Comparison of ENCODE assay signal across 21 mouse cellular contexts in genomic region chr15:27916204-27916603, GRCm38 (mm10).
DNase-seq lines count a peak whose midpoint lies in the region; ATAC-seq and TF ChIP-seq lines count a peak whose summit lies in the region.
"Had no signal": no experiment of that assay in that cellular context is flagged by ENCODE, and none has a peak within 500 bp of the region (broad histone marks: within the 10 kb centered on the region; RNA-seq: fewer than 3 reads in every experiment).

No protein-coding gene starts in this region.

- TF ChIP-seq CTCF in hindbrain, postnatal 0 days (IDR thresholded peaks at IDR 0.05; ENCODE audit: low read depth): peak; percentile 61
- TF ChIP-seq CTCF in lung, adult 2 months (IDR thresholded peaks at IDR 0.05; ENCODE audit: insufficient read depth, low read length): peak; percentile 25; the same call in 1 of the 2 replicates
- TF ChIP-seq CTCF in cortical plate, adult 2 months (IDR thresholded peaks at IDR 0.05; ENCODE audit: extremely low read depth, insufficient read depth, low read length): 0 out of 2 replicates have a peak, but pooled peaks have one; percentile 27

- no peak overlapping the region for H3K4me2 ChIP-seq in hindbrain, postnatal 0 days (ENCODE audit: low read depth, low read length)
- H3K4me2 ChIP-seq in hindbrain, embryonic 11.5 days (replicated peaks; ENCODE audit: low read depth, low read length): no peak overlapping the region
- H3K4me2 ChIP-seq: forebrain, embryonic 13.5 days; hindbrain, embryonic 12.5 days; kidney, embryonic 15.5 days; limb, embryonic 15.5 days; lung, embryonic 15.5 days had no signal

- 57% methylated on average over 4 of the region's 4 CpGs for WGBS in hindbrain, postnatal 0 days
- WGBS in hindbrain, embryonic 11.5 days: 65% methylated on average over 4 of the region's 4 CpGs
- WGBS in lung, adult 2 months: 58% methylated on average over 4 of the region's 4 CpGs

- no peak overlapping the region for H3K27ac ChIP-seq in hindbrain, postnatal 0 days
- H3K27ac ChIP-seq in hindbrain, embryonic 11.5 days (ENCODE audit: low read depth, low read length): no peak overlapping the region
- H3K27ac ChIP-seq in cortical plate, adult 2 months (ENCODE audit: insufficient read depth, low read length): no peak overlapping the region
- H3K27ac ChIP-seq: embryonic facial prominence, embryonic 10.5 days; forebrain, embryonic 13.5 days; hindbrain, embryonic 12.5 days; kidney, embryonic 15.5 days; limb, embryonic 15.5 days; lung, embryonic 15.5 days had no signal

- DNase-seq in CD4-positive, CD25-positive, alpha-beta regulatory T cell, adult 2 months (ENCODE audit: low read depth, low spot score): peak; percentile 13
- no peak for DNase-seq in hindbrain, postnatal 0 days (ENCODE audit: low spot score)
- DNase-seq in hindbrain, embryonic 11.5 days (ENCODE audit: low spot score): no peak
- DNase-seq in lung, adult 2 months: no peak
- DNase-seq in lung, postnatal 25 days (ENCODE audit: low spot score): no peak
- no peak for DNase-seq in natural killer cell, adult 2 months (ENCODE audit: low spot score in 2 of 2)
- DNase-seq: adrenal gland, adult 2 months; cerebellum, adult 11 months; gastrocnemius, postnatal 25 days; layer of hippocampus, postnatal 36 days; midbrain, embryonic 14.5 days; right cerebral cortex, postnatal 14 days; thymus, adult 18-20 months had no signal

- no peak for ATAC-seq in CD4-positive, CD25-positive, alpha-beta regulatory T cell, adult 4 months
- no peak for ATAC-seq in hindbrain, postnatal 0 days
- no peak for ATAC-seq in hindbrain, embryonic 11.5 days (ENCODE audit: low FRiP score)
- ATAC-seq: forebrain, embryonic 13.5 days had no signal

- no peak overlapping the region for H3K9ac ChIP-seq in hindbrain, postnatal 0 days (replicated peaks; ENCODE audit: low read length)
- H3K9ac ChIP-seq in hindbrain, embryonic 11.5 days (ENCODE audit: low read depth, low read length): no peak overlapping the region
- H3K9ac ChIP-seq: forebrain, embryonic 13.5 days; hindbrain, embryonic 12.5 days; kidney, embryonic 15.5 days; limb, embryonic 15.5 days; lung, embryonic 15.5 days had no signal

- peaks cover 4% of the 10 kb centered on the region; the same call in 1 of the 2 replicates for H3K4me1 ChIP-seq in hindbrain, postnatal 0 days (ENCODE audit: insufficient read depth, low read length)
- 0 out of 2 replicates have a peak, but pooled peaks cover 2% of the 10 kb centered on the region for H3K4me1 ChIP-seq in hindbrain, embryonic 11.5 days (replicated peaks; ENCODE audit: control insufficient read depth, insufficient read depth, low read length)
- peaks cover 3% of the 10 kb centered on the region; the same call in 1 of the 2 replicates for H3K4me1 ChIP-seq in lung, adult 2 months (ENCODE audit: control insufficient read depth, insufficient read depth, low read length)
- H3K4me1 ChIP-seq in cortical plate, adult 2 months (ENCODE audit: control insufficient read depth, insufficient read depth, low read length): peaks cover 4% of the 10 kb centered on the region; the same call in 1 of the 2 replicates

- no peaks in the 10 kb centered on the region for H3K9me3 ChIP-seq in hindbrain, postnatal 0 days (ENCODE audit: low read length)
- H3K9me3 ChIP-seq in hindbrain, embryonic 11.5 days (ENCODE audit: control insufficient read depth, low read length): no peaks in the 10 kb centered on the region
- H3K9me3 ChIP-seq: embryonic facial prominence, embryonic 10.5 days; forebrain, embryonic 13.5 days; hindbrain, embryonic 12.5 days; kidney, embryonic 15.5 days; limb, embryonic 15.5 days; lung, embryonic 15.5 days had no signal

- H3K4me3 ChIP-seq in hindbrain, postnatal 0 days (ENCODE audit: low read length): no peak overlapping the region
- H3K4me3 ChIP-seq in hindbrain, embryonic 11.5 days (ENCODE audit: low read depth, low read length): no peak overlapping the region
- H3K4me3 ChIP-seq in lung, adult 2 months (replicated peaks; ENCODE audit: extremely low read depth, low read depth, low read length): no peak overlapping the region
- H3K4me3 ChIP-seq in cortical plate, adult 2 months (ENCODE audit: insufficient read depth, low read length): no peak overlapping the region
- H3K4me3 ChIP-seq: embryonic facial prominence, embryonic 10.5 days; forebrain, embryonic 13.5 days; hindbrain, embryonic 12.5 days; kidney, embryonic 15.5 days; limb, embryonic 15.5 days; lung, embryonic 15.5 days had no signal

- no peaks in the 10 kb centered on the region for H3K36me3 ChIP-seq in hindbrain, postnatal 0 days (ENCODE audit: insufficient read depth, low read length)
- H3K36me3 ChIP-seq in hindbrain, embryonic 11.5 days (ENCODE audit: control insufficient read depth, insufficient read depth, low read length): no peaks in the 10 kb centered on the region

- no peak for TF ChIP-seq POLR2A in lung, adult 2 months (IDR thresholded peaks at IDR 0.05; ENCODE audit: borderline replicate concordance, extremely low read depth, low read depth, low read length)
- no peak for TF ChIP-seq POLR2A in cortical plate, adult 2 months (IDR thresholded peaks at IDR 0.05; ENCODE audit: extremely low read depth, insufficient read depth, low read length)

- H3K27me3 ChIP-seq in hindbrain, postnatal 0 days (ENCODE audit: insufficient read depth, low read length): no peaks in the 10 kb centered on the region
- H3K27me3 ChIP-seq in hindbrain, embryonic 11.5 days (ENCODE audit: control insufficient read depth, insufficient read depth, low read length): no peaks in the 10 kb centered on the region
- H3K27me3 ChIP-seq: forebrain, embryonic 13.5 days; hindbrain, embryonic 12.5 days; kidney, embryonic 15.5 days; limb, embryonic 15.5 days; lung, embryonic 15.5 days had no signal
